Mouse (Mus musculus): Measurements from ENCODE around the gene Fam117a.
A peak's percentile ranks its signal among the peaks of the same experiment; 100 is the strongest.

Gene Fam117a

GRCm38 (mm10) chr11:95333209-95333608, 3.6 kb upstream of the Fam117a start:
- DNase-seq (ENCODE audit: low spot score): no peak

GRCm38 (mm10) chr11:95333805-95334204, 3.0 kb upstream of the Fam117a start:
- no peak for DNase-seq (ENCODE audit: low spot score)

DNA sequence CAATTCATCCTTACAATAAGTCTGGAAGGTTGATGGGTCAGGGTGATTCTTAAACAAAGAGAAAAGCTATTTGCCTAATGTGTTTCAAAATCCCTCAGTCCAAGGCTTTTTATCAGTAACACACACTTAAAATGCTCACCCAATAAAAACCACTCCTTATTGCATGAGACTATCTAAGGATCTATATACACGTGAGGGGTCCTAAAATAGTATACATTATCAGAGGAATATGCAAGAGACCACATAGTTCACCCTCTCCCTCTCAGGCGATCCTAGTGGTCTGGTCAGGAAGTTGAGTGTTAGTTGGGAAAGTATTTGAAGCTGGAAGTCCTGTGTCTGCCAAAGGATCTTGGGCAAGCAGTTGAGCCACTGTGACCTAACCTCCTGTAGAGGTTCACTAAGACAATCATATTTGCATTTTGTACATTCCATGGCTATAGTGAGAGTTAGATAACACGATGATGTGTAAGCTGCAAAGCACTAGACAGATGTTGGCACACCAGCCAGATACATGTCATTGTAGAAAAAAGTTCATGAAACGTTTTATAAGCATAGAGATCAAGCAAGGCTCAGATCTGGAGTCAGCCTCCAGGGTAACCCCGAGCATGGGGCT, 2.3 kb upstream of the Fam117a start:
- DNase-seq (ENCODE audit: low spot score): no peak

- DNase-seq (ENCODE audit: low spot score): peak; percentile 84
These were observed 453 bp downstream of the Fam117a start for GRCm38 (mm10) chr11:95337129-95337813.

- no peak for DNase-seq (ENCODE audit: low spot score)
These were observed 1.1 kb downstream of the Fam117a start for GRCm38 (mm10) chr11:95337846-95338342.

DNA sequence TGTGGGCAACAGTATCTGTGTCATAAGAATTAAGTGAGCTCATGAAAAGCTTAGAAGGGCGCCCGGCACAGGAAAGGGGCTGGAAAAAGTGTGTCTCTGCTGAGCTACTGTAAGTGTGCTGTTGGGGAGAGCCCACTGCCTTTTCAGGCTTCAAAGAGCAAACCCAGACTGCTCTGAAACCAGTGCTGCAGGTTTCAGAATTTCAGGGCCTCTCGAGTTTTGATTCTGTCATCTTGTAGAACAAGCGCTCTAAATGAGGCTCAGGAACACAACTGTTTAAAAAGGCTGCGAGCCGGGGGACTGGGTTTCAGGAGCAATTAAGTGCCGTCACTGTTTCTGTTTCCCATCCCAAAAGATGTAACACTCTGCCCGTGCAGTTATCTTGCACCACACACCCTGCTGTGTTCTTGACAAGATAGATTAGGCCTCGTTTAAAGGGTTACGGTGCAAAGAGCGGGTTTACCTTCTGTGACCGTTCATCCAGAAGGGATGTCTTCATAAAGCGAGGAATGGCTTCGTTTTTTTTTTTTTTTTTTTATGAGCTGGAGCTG, 2.7 kb downstream of the Fam117a start:
- DNase-seq (ENCODE audit: low spot score): peak; percentile 44

DNA sequence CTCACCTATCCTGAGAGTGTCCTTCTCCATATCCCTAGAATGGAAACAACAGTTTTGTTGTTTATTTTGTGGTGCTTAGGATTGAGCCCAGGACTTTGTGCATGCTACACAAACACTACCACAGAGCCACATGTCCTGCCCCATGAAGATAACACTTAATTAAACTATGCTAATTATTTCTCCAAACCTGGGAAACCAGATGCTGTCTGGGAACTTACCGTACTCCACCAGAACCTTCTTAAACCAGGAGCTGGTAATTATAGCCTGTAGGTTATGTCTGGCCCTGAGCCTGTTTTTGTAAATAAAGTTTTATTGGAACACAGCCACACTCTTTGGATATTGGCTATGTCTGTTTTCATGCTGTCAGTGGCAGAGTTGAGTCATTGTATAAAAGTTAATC, 3.4 kb downstream of the Fam117a start:
- DNase-seq (ENCODE audit: low spot score): no peak

GRCm38 (mm10) chr11:95340664-95341063, 3.8 kb downstream of the Fam117a start:
- no peak for DNase-seq (ENCODE audit: low spot score)

DNA sequence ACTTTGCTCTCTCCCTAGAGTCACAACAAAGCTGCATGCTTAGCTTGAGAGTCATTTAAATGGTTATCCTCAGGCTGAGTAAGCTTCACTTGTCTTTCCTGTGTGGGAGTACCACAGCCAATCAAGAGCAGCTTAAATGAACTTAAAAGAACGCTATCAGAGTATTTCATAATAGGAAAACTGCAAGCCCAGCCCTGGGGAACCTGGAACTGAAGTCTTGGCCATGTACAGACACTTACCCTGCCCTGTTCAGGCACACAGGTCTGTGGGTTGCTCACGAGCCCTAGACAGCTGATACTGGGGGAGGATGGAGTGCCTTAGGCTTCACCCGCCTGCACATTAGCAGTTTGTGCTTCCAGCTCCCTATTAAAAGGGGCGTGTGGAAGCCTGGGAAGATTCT, 6.4 kb downstream of the Fam117a start:
- no peak for DNase-seq (ENCODE audit: low spot score)

GRCm38 (mm10) chr11:95344181-95344580, 7.4 kb downstream of the Fam117a start:
- no peak for DNase-seq (ENCODE audit: low spot score)

DNA sequence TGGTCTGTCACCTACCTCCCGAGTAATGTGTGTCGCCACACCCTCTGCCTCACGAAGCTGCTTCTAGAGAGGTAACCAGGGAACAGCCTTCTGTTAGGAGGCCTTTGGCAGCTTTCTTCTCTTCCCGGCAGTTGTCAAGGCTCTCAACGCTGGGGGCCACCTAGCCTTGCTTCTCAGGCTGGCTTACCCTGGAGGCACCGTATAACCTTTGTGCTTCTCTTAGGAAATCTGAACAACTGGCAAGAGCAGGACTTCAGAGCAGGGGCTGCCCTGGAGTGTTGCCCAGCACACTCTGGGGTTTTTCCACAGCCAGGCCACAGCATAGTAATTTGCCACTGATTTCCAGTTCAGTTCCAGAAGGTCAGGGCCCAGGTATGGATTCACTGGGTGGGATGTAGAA, 13.5 kb downstream of the Fam117a start:
- DNase-seq (ENCODE audit: low spot score): no peak

DNA sequence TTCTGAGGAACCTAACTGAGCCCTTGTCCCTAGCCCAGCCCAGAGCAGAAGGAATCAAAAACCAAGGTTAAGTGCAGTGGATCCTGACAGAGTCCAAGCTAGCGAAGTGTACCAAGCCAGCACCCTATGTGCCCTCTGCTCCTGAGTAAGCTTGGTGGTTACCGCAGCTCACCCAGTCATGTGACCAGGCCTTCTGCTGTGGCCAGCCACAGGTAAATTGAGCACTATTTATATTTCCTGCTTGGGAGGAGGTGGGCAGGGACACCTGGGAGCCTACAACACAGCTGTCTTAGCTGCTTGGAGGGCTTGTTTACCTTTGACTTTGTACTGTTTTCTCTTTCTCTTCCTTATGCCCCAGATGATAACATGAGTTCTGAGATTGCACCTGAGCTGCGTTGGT, 14.1 kb downstream of the Fam117a start:
- peak; percentile 69 for DNase-seq (ENCODE audit: low spot score)

- DNase-seq (ENCODE audit: low spot score): no peak
These were observed 15.9 kb downstream of the Fam117a start for GRCm38 (mm10) chr11:95352686-95353085.

DNA sequence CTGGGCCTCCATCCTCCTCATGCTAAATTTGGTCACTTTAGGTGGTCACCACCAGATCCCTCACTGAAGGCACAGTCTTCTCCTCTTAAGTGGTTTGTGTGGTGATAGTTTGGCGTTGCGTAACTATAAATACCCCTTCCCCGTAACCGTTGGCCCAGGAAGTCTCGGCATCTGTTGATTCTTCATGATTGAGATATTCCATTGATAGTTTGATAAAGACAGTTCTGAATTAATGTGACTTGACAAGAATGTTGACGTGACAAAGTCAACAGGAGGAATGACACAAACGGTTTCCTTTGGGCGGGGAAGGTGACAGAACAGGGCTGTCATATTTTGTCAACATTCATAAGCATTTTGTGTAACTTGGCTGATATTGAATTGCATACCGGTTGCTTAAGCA, 16.4 kb downstream of the Fam117a start:
- no peak for DNase-seq (ENCODE audit: low spot score)

DNA sequence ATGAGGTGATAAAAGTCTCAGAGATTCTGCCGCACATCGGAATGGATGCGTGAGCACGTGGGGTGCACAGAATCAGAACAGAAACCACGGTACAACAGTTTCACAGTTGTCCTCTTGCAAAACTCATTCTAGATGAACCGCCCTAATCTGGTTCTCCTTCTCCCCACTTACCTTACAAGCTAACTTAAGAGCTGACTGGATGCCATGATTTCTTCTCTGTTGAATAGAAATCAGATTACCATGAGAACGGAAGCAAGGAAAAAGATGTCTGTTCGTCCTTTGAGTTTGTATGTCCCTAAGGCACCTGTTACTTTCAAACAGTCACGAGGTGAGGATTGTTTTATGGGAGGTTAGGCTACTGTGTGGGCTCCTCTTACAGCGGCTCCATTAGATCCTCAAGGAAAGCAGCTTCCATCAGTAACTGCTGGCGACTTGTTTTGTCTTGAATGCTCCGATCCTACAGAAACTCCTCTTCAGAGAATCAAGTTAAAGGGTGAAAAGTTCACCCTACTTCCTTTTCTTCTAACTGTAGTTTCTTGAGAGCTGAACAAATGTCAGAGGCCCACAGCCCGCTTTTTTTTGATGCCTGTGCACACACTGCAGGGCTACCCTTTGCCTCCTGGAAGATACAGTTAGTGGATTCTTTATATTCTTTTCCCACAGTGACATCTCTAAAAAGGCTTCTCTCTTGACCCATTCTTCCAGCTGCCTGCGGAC, 17.6 kb downstream of the Fam117a start:
- DNase-seq (ENCODE audit: low spot score): no peak

DNA sequence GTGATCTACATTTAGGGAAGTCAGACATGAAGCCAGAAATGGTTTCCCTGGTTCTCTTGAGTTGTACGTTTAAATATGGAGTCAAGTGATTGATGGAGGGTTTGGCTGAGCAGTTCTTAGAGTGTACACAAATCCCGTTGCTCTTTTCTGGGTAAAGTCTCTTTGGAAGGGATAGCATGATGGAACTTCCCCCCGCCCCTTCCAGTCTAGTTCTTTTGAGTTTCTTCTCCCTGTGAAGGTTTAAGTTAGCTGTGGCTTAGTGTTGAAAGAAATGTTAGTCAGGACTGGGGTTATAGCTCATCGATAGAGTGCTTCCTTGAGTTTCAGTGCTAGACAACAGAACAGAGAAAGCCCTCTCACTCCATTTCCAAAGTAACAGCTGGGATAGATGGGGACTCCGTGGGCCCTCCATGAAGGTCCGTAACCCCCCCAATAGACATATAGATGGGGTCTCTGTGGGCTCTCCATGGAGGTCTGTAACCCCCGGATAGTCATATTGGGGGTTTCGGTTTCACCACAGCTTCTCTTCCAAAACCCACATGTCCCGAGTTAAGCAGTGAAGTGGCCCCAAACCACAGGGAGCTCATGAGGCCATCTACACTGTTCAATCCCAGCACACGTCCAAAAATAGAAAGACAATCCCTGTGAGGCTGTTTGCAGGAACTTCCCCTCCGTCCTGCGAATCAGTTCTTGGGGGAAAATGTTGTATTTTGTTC, 18.3 kb downstream of the Fam117a start:
- no peak for DNase-seq (ENCODE audit: low spot score)

DNA sequence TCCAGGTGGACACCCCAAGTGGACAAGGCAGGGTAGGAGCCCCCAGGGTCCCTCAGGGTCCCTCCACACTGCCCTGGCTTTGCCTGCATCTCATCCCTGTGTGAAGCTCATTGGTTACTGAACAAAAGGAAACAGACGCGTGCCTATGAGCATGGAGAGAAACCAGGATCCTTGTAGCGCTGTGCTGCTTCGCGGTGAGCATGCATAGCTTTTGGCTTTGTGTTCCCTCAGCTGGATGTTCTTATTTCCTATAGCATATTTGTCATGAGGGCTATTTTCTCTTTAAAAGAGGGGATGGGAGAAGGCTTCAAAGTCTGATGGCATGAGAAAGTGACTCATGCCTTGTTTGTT, 18.8 kb downstream of the Fam117a start:
- no peak for DNase-seq (ENCODE audit: low spot score)

GRCm38 (mm10) chr11:95356039-95356438, 19.2 kb downstream of the Fam117a start:
- no peak for DNase-seq (ENCODE audit: low spot score)

GRCm38 (mm10) chr11:95356469-95357273, 19.9 kb downstream of the Fam117a start:
- DNase-seq (ENCODE audit: low spot score): peak; percentile 52

GRCm38 (mm10) chr11:95358263-95358662, 21.4 kb downstream of the Fam117a start:
- peak; percentile 51 for DNase-seq (ENCODE audit: low spot score)

GRCm38 (mm10) chr11:95364388-95364787, 27.6 kb downstream of the Fam117a start:
- no peak for DNase-seq (ENCODE audit: low spot score)

Data from yolk sac, embryonic 10.5 days (tissue).